Mouse (Mus musculus) E14TG2a.4 (cell line): ENCODE results near the gene Natd1.
"Not testable (repeated sequence)": the region's sequence is repeated elsewhere in the genome, so short reads cannot be mapped to it uniquely, and the experiment has no call there.

Experiments
- H3K27me3 ChIP-seq: 2 replicates; pipeline ENCODE4 v1.6.1; 2014; ENCODE audit warnings: low read length, control low read depth; ENCODE audit not compliant: insufficient read depth
- H3K36me3 ChIP-seq: 2 replicates; pipeline ENCODE4 v1.6.1; 2014; ENCODE audit warnings: low read length, control low read depth; ENCODE audit not compliant: insufficient read depth
- H3K4me1 ChIP-seq: replicated peaks from 2 replicates; pipeline ENCODE4 v1.6.1; 2014; ENCODE audit warnings: low read depth, low read length, control low read depth
- H3K4me3 ChIP-seq: replicated peaks from 2 replicates; pipeline ENCODE4 v1.5.1; 2014; ENCODE audit warnings: mild to moderate bottlenecking, low read length
- H3K9me3 ChIP-seq: 2 replicates; pipeline ENCODE4 v1.6.1; 2014; ENCODE audit warnings: low read length, control low read depth
- CTCF ChIP-seq: conservative IDR thresholded peaks from 2 replicates; pipeline ENCODE4 v1.5.1; 2014; ENCODE audit warnings: low read length
- NANOG ChIP-seq: IDR thresholded peaks from 2 replicates; pipeline ENCODE4 v1.6.1; 2014; ENCODE audit warnings: borderline replicate concordance, low read length, mixed read lengths
- POU5F1 ChIP-seq: IDR thresholded peaks from 2 replicates; pipeline ENCODE4 v1.6.1; 2014; ENCODE audit warnings: low read length, borderline replicate concordance

Natd1 gene

GRCm38 (mm10) chr11:60871409-60871808, 43.1 kb downstream of the Natd1 start:
- no peak for TF ChIP-seq POU5F1
- TF ChIP-seq CTCF = no peak
- no peak for TF ChIP-seq NANOG
- peaks cover 96% of the 10 kb centered on the region for H3K36me3 ChIP-seq
- H3K27me3 ChIP-seq = no peaks in the 10 kb centered on the region
- H3K4me3 ChIP-seq = no peak overlapping the region
- H3K4me1 ChIP-seq = peaks cover 93% of the 10 kb centered on the region
- H3K9me3 ChIP-seq = no peaks in the 10 kb centered on the region

GRCm38 (mm10) chr11:60869471-60869870, 45.1 kb downstream of the Natd1 start:
- not testable (repeated sequence) for H3K9me3 ChIP-seq, H3K4me3 ChIP-seq, H3K27me3 ChIP-seq
- H3K4me1 ChIP-seq = peaks cover 93% of the 10 kb centered on the region
- H3K36me3 ChIP-seq = peaks cover 96% of the 10 kb centered on the region

GRCm38 (mm10) chr11:60867904-60868303, 46.6 kb downstream of the Natd1 start:
- H3K4me3 ChIP-seq = 0 out of 2 replicates have a peak overlapping the region, but pooled peaks have one; percentile 3
- H3K36me3 ChIP-seq = peaks cover 99% of the 10 kb centered on the region
- H3K27me3 ChIP-seq = no peaks in the 10 kb centered on the region
- no peak for TF ChIP-seq POU5F1
- no peak for TF ChIP-seq CTCF
- TF ChIP-seq NANOG = no peak
- H3K4me1 ChIP-seq = peaks cover 95% of the 10 kb centered on the region
- no peaks in the 10 kb centered on the region for H3K9me3 ChIP-seq

GRCm38 (mm10) chr11:60867456-60867855, 47.1 kb downstream of the Natd1 start:
- Histone ChIP-seq H3K36me3 (peaks cover 99% of the 10 kb centered on the region), H3K4me1 (peaks cover 93% of the 10 kb centered on the region), H3K27me3 (no peaks in the 10 kb centered on the region), H3K9me3 (no peaks in the 10 kb centered on the region), H3K4me3 (0 out of 2 replicates have a peak overlapping the region, but pooled peaks have one; percentile 3)
- no peak for TF ChIP-seq CTCF
- no peak for TF ChIP-seq NANOG
- TF ChIP-seq POU5F1 = no peak

GRCm38 (mm10) chr11:60866021-60866420, 48.5 kb downstream of the Natd1 start:
- Histone ChIP-seq H3K9me3 (no peaks in the 10 kb centered on the region), H3K4me1 (peaks cover 88% of the 10 kb centered on the region), H3K36me3 (peaks cover 99% of the 10 kb centered on the region), H3K4me3 (0 out of 2 replicates have a peak overlapping the region, but pooled peaks have one; percentile 30), H3K27me3 (no peaks in the 10 kb centered on the region)
- TF ChIP-seq NANOG (no peak), POU5F1 (no peak), CTCF (no peak)

GRCm38 (mm10) chr11:60864916-60865315, 49.6 kb downstream of the Natd1 start:
- H3K4me1 ChIP-seq = peaks cover 81% of the 10 kb centered on the region
- TF ChIP-seq NANOG (no peak), POU5F1 (no peak), CTCF (no peak)
- peaks cover 100% of the 10 kb centered on the region for H3K36me3 ChIP-seq
- H3K4me3 ChIP-seq = 0 out of 2 replicates have a peak overlapping the region, but pooled peaks have one; percentile 30
- no peaks in the 10 kb centered on the region for H3K27me3 ChIP-seq
- no peaks in the 10 kb centered on the region for H3K9me3 ChIP-seq

GRCm38 (mm10) chr11:60864166-60864565, 50.4 kb downstream of the Natd1 start:
- H3K27me3 ChIP-seq = no peaks in the 10 kb centered on the region
- peaks cover 97% of the 10 kb centered on the region for H3K36me3 ChIP-seq
- no peak overlapping the region for H3K4me3 ChIP-seq
- H3K4me1 ChIP-seq = peaks cover 74% of the 10 kb centered on the region
- no peaks in the 10 kb centered on the region for H3K9me3 ChIP-seq
- no peak for TF ChIP-seq CTCF
- TF ChIP-seq NANOG = no peak
- no peak for TF ChIP-seq POU5F1

GRCm38 (mm10) chr11:60863196-60863595, 51.4 kb downstream of the Natd1 start:
- H3K4me1 ChIP-seq = peaks cover 71% of the 10 kb centered on the region
- TF ChIP-seq NANOG = no peak
- no peak for TF ChIP-seq CTCF
- TF ChIP-seq POU5F1 = no peak
- H3K27me3 ChIP-seq = no peaks in the 10 kb centered on the region
- H3K4me3 ChIP-seq = no peak overlapping the region
- H3K9me3 ChIP-seq = no peaks in the 10 kb centered on the region
- H3K36me3 ChIP-seq = peaks cover 97% of the 10 kb centered on the region

- TF ChIP-seq CTCF (no peak), POU5F1 (no peak), NANOG (no peak)
- Histone ChIP-seq H3K4me3 (no peak overlapping the region), H3K36me3 (peaks cover 97% of the 10 kb centered on the region), H3K9me3 (no peaks in the 10 kb centered on the region), H3K27me3 (no peaks in the 10 kb centered on the region), H3K4me1 (peaks cover 68% of the 10 kb centered on the region)
Measured at GRCm38 (mm10) chr11:60861993-60862392, 52.6 kb downstream of the Natd1 start.
